Mouse (Mus musculus) left cerebral cortex, adult 11 months (tissue): ENCODE measurements at regions not wholly inside any gene's neighbourhood (a gene's known extent, or its start where the extent isn't known, plus 50 kb on each side); places are given as distances from the start of the nearest gene placed in this dataset.
"Not testable (repeated sequence)": the region's sequence is repeated elsewhere in the genome, so short reads cannot be mapped to it uniquely, and the experiment has no call there.

Source experiments
- DNase-seq: peaks from one replicate; pipeline ENCODE4 v3.0.0; 2022; ENCODE audit warnings: low spot score

DNA sequence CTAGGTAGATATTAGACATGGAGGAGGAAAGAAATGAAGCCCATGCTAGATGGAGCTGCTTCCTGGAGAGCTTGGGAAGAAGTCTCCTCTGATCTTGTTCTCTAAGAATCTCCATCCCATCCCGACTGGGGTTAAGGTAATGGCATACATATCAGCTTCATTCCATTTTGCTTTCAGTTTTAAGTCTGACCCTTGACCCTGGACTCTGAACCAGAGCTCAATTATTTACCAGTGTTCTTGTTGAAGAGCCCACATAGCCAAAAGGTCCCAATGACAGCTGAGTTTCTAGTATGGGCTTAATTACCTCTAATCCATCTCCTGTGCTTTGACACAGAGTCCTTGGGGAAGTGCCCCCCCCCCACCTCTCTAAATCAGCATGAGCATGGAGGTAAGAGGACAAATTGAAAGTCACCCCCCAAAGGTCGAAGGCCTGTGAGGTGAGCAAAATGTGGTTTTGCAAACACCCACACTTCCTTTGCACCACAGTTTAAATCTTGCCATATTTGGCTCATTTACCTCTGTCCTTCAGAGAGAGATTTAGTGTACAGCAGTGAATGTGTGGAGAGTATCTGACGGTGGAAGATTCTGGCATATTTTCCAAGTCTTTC lies 371.5 kb downstream of the Ets1 start:
- no peak for DNase-seq

DNA sequence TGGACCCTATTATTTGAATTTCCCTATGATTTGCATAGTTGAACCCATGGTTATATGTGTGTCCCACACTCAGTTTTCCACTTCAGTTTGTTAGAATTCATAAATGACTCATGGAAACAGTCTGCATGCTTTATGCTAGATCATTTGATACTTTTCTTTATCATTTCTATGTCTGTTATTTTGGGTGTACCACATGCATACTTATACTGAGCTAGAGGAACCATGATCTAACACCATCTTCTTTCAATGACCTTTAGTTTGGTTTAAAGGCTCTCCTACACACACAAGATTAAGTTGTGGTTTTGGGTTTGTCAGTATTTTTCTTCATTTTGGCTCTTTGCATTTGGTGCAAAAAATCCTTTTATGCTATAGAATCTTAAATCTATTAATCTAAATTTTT lies 375.2 kb downstream of the Ets1 start:
- DNase-seq = no peak

DNA sequence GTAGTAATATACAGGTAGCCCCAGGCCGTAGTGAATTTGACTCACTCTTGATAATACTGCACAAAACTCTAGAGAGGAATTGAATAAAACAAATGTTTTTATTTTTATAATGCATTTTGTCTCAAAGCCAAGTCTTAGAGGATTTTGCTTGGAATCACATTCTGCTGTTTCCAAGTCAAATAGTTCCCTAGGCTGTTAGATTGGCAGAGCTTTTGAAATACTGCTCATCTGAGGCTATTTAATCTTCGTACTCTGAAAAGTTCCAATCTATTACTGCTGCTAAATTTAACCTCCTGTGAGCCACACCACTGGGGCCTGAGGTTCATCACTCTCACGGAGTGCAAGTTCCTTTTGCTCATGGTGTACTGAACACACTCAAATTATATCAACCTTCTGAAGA lies 399.4 kb downstream of the Ets1 start:
- no peak for DNase-seq

DNA sequence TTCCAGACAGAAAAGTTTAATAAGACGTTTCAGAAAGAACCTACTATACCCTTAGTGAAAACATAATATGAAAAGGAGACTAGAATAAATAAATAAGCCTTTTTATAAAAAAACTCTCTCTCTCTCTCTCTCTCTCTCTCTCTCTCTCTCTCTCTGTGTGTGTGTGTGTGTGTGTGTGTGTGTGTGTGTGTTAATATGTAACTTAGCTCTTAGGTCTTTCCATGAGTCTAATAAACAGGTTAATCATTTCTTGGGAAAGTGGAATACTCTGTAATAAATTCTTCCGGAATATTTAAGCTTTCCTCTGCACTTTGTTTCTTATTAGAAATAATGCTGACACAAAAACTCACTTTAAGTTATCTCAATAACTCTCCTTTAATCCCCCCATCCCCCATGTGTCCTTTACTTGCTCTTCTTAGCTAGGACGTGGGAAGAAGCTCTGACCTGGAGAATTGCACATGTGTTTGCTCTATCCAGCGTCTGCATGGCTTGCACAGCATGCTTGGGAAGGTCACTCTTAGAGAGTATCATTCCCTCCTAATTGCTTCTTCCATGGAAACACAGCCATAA lies 403.3 kb downstream of the Ets1 start:
- DNase-seq = no peak

DNA sequence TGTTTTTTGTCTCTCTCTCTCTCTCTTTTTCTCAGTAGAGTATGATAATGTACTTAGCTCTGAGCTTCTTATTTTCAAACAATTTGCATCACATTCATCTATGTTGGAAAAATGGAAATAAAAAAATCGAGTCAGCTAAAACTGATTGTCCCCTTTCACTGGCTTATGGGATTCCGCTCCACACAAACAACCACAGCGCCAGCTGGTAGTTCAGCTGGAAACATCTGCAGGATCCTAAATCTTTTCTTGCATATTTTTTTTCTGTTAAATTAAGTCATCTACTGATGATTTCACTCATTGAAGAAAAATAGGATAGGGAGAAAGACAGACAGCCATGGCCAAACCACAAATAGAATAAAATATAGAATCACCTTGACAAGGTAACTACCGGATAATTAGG lies 414.8 kb downstream of the Ets1 start:
- DNase-seq = no peak

DNA sequence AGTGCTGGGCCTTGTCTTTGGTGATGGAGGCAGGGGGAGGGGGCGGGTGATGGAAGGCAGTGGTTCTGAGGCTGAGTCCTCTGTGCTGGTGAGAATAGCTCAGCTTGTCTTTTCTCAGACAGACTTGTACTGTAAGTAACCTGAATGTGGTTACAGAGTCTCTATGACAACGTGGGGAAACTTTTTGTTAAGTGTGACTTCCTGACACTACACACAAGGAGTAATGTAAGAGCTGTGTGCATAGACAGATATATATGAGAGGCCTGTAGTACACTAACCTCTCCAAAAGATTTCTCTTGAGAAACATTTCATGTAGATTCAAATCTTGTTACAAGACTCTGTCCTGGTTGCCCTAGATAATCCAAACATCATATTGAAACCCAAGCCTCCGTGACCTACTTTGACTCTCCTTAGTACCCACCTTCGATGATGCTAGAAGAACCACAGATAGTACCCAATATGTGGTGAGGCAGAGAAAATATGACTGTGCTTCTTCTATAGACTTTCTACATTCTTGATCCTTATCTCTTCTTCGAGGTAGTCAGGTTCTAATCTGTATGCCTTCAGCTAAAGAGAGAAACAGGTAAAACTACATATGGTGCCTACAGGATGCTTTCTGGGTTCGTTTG lies 424.7 kb downstream of the Ets1 start:
- DNase-seq = no peak

DNA sequence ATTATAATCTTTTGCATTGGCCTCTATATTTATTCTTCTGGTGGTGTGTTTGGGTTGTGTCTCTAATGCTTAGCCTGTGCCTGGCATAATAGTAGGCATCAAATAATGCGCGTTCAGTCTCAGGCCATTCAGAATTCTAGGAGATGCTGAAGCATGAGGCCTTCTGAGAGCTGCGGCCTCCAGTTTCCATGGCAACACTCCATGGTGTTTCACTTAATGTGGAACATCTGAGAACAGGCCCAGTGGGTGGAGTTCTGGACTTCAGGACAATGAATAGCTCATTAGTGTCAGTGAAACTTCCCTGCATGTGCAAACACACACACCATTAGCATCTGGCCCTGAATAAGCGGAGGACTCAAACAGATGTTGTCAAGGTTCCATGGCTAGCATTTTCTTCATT lies 426.5 kb downstream of the Ets1 start:
- peak; percentile 23 for DNase-seq

DNA sequence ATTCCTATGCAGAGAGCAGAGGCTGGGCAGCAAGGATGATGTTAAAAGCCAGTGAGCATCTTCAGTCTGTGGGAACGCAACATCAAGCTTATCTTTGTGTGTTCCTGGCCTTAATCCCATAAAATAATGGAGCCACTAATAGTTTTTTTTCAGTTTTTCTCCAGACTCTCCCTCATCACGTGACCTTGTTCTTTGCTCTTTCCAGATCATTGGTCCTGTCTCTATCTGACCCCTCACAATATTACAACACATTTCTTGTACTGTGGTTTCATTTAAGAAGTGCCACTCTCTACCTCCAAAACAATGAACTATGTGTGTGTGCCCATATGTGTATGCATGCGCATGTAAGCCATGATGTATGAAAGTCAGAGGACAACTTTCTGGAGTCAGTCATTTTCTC lies 429.3 kb downstream of the Ets1 start:
- no peak for DNase-seq

DNA sequence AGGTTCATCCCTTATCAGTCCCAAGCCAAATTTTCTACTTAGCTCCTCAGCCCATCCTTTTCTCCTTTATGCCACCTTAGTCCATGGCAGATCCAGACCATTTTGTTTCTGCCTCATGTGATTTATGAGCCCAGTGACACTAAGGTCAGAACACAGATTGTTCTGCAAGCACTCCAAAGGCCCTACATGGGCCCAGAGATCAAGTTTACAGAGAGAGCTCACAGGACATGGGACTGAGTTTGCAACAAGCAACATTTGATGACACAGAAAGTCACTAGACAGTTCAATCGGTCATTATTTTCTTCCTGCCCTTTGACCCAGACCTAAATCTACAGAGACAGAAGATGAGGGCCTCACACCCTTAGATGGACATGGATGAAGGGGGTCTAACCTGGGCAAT lies 431.5 kb downstream of the Ets1 start:
- DNase-seq = no peak

DNA sequence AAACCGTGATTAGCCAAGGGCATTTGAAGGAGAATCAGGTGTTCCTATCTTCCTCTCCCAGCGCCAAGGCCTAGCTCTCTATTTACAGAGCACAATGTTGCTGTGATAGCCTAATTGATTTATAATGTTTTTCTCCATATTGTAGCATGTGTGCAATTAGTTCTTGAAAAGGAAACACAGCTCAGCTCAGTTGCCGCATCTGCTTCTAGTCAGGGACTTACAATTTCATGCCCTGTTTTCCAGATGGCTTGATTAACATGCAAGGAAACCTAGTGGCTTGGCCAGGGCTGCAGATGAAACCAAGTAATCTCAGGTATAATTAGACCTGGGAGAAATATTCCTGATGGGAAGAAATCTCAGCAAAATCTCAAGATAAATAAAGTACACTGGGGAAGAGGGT lies 434.1 kb downstream of the Ets1 start:
- no peak for DNase-seq

DNA sequence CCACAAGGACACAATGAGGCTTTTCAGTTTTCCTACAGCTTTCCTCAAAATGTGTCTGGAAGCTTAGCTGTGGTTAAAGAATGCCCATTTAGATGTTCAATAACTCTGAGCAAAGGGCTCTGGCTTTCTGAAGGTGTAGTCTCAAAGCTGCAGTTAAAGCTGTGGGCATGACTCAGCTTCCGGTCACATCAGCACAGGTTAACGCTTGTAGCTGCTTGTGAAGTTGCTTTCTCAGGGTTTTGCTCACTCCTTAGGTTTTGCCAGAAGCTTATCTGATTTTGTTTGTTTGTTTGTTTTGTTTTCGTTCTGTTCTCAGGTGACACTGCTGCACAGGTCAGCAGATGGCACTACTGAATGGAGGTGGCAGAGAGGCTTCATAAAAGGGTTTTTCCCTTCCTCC lies 444.2 kb downstream of the Ets1 start:
- DNase-seq = no peak

DNA sequence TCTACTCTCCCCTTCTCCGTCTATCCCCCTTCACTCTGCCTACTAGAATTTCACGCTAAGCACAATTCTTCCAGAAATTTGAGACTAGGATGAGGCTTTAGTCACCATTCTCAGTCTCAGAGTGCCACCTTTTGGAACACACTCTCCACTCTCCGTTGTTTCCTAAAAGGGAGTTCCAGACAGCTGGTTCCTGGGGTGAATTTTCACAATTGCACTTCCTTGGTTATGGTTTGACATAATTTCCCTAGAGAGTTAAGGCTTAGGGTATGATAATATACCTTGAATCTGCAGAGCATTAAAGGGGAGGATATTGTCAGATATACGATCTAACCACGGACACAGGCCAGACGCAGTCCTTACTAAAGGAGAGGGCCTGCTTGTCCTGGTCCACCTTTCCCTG lies 444.8 kb downstream of the Ets1 start:
- peak; percentile 9 for DNase-seq

DNA sequence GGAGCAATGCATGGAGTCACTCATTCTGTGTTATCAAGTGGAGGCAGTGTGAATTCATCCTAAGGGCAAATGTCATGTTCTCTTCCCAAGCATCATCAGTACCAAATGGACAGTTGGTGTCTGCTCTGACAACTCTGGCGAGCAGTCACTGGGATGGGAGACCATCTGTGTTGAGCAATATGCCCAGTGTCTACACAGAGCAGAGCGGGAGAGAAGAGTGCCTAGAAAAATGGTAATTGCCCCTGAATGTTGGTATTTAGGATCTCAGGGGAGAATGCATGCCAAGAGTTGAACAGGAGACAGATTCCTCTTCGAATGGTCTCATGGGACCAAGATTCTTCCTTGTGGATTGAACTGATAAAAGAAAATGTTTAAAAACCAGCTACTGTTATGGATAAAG lies 454.0 kb downstream of the Ets1 start:
- no peak for DNase-seq

DNA sequence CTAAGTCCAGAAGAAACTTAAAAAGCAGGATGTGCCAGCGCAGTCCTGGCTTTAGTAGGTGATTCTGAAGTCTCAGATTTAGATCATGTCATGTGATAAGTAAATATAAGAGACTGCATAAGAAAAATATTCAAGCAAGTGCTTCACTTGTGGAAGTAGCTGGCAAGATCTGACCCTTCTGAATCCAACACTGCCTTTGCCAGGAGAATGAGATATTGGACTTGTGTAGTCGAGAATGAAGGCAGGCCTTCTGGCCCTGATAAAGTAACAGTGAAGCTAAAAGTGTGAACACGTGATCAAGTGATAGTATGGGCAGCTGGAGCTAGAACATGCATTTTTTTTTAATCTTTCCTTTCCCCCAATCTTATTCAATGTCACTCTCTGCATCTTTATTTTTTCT lies 455.6 kb downstream of the Ets1 start:
- no peak for DNase-seq

DNA sequence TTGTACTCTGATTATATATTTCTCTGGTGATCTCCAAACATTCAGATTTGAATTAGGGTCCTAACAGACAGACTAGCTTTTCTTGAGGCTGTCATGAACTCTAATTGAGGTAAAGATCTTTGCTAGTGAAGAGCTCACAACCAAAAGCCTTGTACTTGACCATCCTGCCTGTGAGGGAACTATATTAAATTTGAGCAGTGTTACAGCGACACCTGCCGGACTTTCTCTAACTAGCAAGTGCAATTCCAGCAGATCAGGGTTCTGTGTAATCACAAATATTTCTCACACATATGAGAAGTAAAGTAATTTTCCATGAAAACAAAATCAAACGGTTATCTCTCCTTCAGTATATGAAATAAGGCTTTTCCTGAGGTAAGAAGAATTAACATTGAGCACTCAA lies 459.6 kb downstream of the Ets1 start:
- DNase-seq = peak; percentile 63

DNA sequence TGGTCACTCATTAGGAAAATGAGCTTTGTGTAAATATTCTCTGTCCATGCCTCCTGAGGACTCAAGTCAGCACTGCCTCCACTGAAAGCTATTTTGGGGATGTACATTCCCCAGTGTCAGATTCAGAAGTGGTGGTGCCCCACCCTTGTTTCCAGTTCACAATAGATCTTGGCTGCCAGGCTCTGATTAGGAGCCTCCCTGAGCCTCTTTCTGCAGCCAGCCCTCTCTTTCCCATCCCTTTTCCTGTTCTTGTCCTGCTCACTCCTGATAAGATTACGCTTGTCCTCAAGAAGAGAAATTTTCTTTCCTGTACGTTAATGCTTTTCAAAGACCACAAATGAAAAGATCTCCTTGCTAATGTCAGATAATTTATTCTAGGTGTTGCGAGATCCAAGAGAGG lies 465.2 kb downstream of the Ets1 start:
- DNase-seq = no peak

DNA sequence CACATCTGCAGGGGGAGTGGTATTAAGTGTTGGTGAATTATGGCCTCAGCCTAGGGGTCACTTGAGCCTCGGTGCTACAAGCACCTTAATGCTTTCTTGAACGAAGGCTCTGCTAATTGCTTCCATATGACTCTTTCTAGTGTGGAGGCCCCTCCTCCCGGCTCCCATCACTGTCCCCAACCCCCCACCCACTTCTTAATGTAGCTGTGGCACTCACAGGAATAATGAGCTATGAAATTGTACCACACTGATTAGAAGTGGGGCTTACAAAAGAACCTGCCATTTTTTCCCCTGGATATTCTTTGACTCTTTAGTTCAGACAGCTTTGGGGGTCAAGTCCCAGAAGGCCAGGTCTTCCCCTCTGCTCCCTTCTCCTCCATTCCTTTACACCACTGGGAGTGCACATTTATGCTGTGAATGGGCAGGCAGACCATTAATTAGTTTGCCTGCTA lies 468.6 kb downstream of the Ets1 start:
- no peak for DNase-seq

DNA sequence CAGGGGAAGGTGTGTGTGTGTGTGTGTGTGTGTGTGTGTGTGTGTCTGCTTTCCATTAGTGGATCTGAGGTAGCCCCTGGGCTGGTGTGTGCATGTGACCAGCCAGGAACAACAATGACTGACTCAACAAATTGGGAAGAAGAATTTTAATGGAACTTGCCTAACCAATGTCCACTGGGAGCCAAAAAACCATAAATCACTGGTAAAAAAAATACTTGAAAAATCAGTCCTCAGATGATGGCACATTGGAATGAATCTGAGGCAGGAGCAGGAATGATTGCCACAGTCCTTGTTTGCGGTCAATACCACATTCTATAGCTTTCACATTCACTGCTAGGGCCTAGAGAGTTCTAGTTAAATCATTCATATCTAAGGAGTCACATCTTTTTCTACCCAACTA lies 487.8 kb downstream of the Ets1 start:
- no peak for DNase-seq

DNA sequence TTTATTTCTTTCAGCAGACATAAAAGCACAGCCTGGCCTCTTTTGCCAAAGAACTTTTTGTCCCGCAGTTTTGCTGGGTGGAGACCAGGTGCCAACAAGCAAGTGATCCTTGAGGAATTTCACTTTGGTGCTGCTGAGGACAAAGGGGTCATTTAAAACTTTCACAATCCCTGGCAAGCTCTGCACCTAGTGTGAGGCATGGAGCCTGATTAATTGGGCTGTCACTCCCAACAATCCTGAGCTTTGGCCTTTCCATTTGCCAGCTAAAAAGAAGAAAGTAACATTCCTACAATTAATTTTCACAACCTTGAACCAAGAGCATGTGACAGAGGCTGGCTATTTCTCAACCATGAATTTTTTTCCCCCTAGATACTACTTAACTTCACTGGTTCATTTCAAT lies 516.2 kb downstream of the Ets1 start:
- no peak for DNase-seq

DNA sequence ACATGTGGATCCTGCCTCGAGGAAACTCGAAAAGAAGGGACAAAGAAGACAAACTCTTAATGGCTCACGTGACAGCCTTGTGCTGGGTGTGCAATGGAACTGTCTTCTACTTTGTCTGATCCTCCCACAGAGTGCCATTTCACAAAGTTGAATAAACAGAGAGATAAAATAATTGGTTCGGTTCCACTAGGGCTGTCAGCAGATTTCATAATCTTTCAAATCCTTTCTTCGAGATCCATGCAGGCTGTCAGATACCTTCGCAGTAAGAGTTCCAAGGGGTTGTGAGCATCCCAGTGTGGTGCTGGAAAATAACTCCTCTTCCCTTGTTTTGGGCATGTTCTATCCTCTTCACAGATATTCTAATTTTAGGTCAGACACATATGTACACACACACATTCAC lies 532.1 kb downstream of the Ets1 start:
- no peak for DNase-seq

DNA sequence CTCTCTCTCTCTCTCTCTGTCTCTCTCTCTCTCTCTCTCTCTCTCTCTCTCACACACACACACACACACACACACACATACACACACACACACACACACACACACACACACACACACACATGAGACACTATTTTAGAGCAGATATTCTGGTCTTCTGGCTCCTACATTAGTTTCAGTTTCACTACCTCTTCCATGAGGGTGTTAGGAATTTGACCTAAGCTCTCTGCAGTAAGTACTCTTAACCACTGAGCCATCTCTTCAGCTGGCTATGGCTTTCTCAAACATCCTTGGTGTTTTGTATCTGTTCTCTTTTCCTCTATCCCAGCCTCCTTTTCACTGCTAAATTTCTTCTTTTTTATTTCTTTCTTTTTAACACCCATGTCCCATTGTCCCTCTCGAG lies 533.1 kb downstream of the Ets1 start:
- not testable (repeated sequence) for DNase-seq

DNA sequence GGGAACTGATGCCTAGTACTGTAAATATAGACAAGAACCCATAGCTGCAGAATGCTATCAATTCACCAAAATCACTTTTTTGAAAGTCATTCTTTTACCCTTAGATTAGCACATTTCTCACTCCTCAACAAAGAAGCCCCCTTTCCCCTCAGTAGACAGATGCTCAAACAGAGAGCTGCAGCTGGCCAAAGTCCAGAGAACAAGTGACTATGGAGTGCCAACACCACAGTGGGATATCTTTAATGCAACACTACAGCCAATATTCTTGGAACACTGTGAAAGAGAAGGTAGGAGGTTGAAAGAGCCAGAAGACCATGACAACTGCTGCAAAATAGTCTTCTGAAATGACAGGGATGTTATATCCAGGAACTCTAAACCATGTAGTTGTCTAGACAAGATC lies 544.0 kb downstream of the Ets1 start:
- DNase-seq = no peak

DNA sequence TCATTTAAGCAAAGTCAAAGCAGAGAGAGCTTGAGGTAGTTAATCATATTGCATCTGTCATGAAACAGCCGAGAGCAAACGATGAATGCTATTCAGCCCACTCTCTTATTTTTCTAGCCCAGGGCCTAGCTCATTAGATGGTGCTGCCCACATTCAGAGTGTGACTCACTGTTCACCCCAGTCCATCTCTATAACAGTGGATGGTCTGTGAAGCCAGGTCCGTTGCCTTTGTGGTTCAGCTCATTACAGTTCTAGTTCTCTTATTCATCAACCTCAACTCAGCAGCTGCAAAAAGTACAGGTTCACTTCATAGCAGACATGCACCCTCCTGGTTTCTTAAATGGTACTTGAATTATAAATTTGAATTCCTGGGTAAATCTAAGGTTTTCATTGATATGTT lies 551.2 kb downstream of the Ets1 start:
- DNase-seq = no peak

DNA sequence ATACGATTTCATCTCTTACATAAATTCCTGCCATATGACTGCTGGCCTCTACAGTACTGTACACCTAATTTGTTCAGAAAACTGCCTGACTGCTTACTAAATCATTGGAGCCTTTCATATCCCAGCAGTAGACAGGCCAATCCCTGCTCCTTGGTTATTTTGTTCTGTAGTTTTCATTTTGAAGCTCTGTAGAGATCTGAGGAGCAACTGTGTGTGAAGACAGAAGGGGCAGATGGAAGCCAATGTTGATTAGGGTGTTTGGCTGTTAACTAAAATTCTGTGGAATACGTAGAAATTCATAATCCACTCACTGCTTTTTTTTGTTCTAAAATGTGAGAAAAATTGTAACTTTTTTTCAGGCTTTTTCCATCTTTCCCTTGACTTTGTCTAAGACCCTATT lies 573.1 kb downstream of the Ets1 start:
- DNase-seq = no peak
